Mouse (Mus musculus): ENCODE results near the gene Vmn1r83. TPM values are rescaled to one million over a fixed set of nuclear protein-coding genes. Genes with fewer than 3 reads are reported as not detected.

Vmn1r83 gene
- not detected for total RNA-seq (2021)

- no peak for DNase-seq
- intact Hi-C loops (cut with DNase I), result no loop called here
Observed at GRCm38 (mm10) chr7:12329381-12329780, at the start of gene Vmn1r83. TSS of gene Vmn1r83 (minus strand) at chr7:12329481.

GRCm38 (mm10) chr7:12369173-12369572, 39.9 kb upstream of the Vmn1r83 start, which contains the start of gene Vmn1r84:
TSS of gene Vmn1r84 (minus strand) at chr7:12369273.
- intact Hi-C loops (cut with DNase I), result no loop called here

GRCm38 (mm10) chr7:12300130-12300529, 29.2 kb downstream of the Vmn1r83 start, which contains the start of gene Vmn1r82:
TSS of gene Vmn1r82 (plus strand) at chr7:12300430.
- intact Hi-C loops (cut with DNase I), result no loop called here
- no peak for DNase-seq

More at GRCm38 (mm10) chr7:12369173-12369572, 39.9 kb upstream of the Vmn1r83 start, which contains the start of gene Vmn1r84:
- no peak for DNase-seq

Small RNA genes within 50 kb of the gene (microRNA-seq; reads per million reads assigned to microRNA genes)
- gene Gm23521, result 0 reads per million in 2 experiments

Other genes with a start within 250 kb of the Vmn1r83 start
- not detected for gene Vmn1r78, start 179.2 kb downstream of the Vmn1r83 start, total RNA-seq (2021)
- not detected for gene Vmn1r79, start 158.2 kb downstream of the Vmn1r83 start, total RNA-seq (2021)
- gene Vmn1r80, start 140.2 kb downstream of the Vmn1r83 start, total RNA-seq (2021), result not detected
- gene Vmn1r81, start 61.2 kb downstream of the Vmn1r83 start, total RNA-seq (2021), result not detected
- gene Vmn1r82, start 29.1 kb downstream of the Vmn1r83 start, total RNA-seq (2021), result not detected
- not detected for gene Vmn1r84, start 39.8 kb upstream of the Vmn1r83 start, total RNA-seq (2021)
- gene Zfp551, start 93.3 kb upstream of the Vmn1r83 start, total RNA-seq (2021), result 1 to 10 TPM; 2.9 to 4.0 TPM
- 10 to 100 TPM; 14.4 to 17.5 TPM for gene Zfp606, start 148.8 kb upstream of the Vmn1r83 start, total RNA-seq (2021)
- gene 2900092C05Rik, start 183.0 kb upstream of the Vmn1r83 start, total RNA-seq (2021), result not detected